Mouse (Mus musculus) forebrain, embryonic 16.5 days (tissue): ENCODE measurements at regions not wholly inside any gene's neighbourhood (a gene's known extent, or its start where the extent isn't known, plus 50 kb on each side); places are given as distances from the start of the nearest gene placed in this dataset.
A peak's percentile ranks its signal among the peaks of the same experiment; 100 is the strongest.

ENCODE experiments used
- ATAC-seq: fragments of 200-750 bp; cut with Nextera tagmentation; 2 replicates; pipeline ENCODE4 v1.8.0; 2017; ENCODE audit warnings: mild to moderate bottlenecking, moderate library complexity
- H3K27ac ChIP-seq: fragments of 300-500 bp; sonication (generic); 2 replicates; pipeline ENCODE4 v1.5.1; 2014; ENCODE audit warnings: low read length, control low read depth
- H3K27me3 ChIP-seq: fragments of 300-500 bp; sonication (generic); replicated peaks from 2 replicates; pipeline ENCODE4 v1.6.1; 2014; ENCODE audit warnings: low read length; ENCODE audit not compliant: control insufficient read depth, insufficient read depth
- H3K36me3 ChIP-seq: fragments of 300-500 bp; sonication (generic); 2 replicates; pipeline ENCODE4 v1.6.1; 2014; ENCODE audit not compliant: control insufficient read depth, insufficient read depth
- H3K4me1 ChIP-seq: fragments of 300-500 bp; sonication (generic); replicated peaks from 2 replicates; pipeline ENCODE4 v1.6.1; 2014; ENCODE audit warnings: low read length; ENCODE audit not compliant: control insufficient read depth, insufficient read depth
- H3K4me2 ChIP-seq: fragments of 300-500 bp; sonication (generic); 2 replicates; pipeline ENCODE4 v1.6.1; 2014; ENCODE audit warnings: mild to moderate bottlenecking, low read length, control low read depth
- H3K4me3 ChIP-seq: fragments of 300-500 bp; sonication (generic); replicated peaks from 2 replicates; pipeline ENCODE4 v1.5.1; 2014; ENCODE audit warnings: mild to moderate bottlenecking, low read length, control low read depth
- H3K9ac ChIP-seq: fragments of 300-500 bp; sonication (generic); replicated peaks from 2 replicates; pipeline ENCODE4 v1.6.1; 2014; ENCODE audit warnings: low read depth, low read length, control low read depth
- H3K9me3 ChIP-seq: fragments of 300-500 bp; sonication (generic); 2 replicates; pipeline ENCODE4 v1.6.1; 2016; ENCODE audit warnings: low read length; ENCODE audit not compliant: control insufficient read depth
- WGBS: fragments of 180-500 bp; shearing (Covaris S2); extraction: QIAGEN DNeasy Blood & Tissue Kit; methylation state at CpG from one replicate; pipeline ENCODE4 v1.1.7; 2014; 5-methylcytosine and 5-hydroxymethylcytosine counted together

- 85% methylated on average over 3 of the region's 3 CpGs for WGBS
- ATAC-seq = no peak
- Histone ChIP-seq H3K4me1 (no peaks in the 10 kb centered on the region), H3K9me3 (no peaks in the 10 kb centered on the region), H3K36me3 (no peaks in the 10 kb centered on the region), H3K4me3 (no peak overlapping the region), H3K27me3 (no peaks in the 10 kb centered on the region), H3K4me2 (no peak overlapping the region), H3K27ac (no peak overlapping the region), H3K9ac (no peak overlapping the region)
Measured at GRCm38 (mm10) chr10:17295157-17295556, 427.9 kb upstream of the Cited2 start.

- H3K4me1 ChIP-seq = no peaks in the 10 kb centered on the region
- no peak overlapping the region for H3K4me3 ChIP-seq
- H3K27me3 ChIP-seq = no peaks in the 10 kb centered on the region
- no peak overlapping the region for H3K4me2 ChIP-seq
- no peak overlapping the region for H3K9ac ChIP-seq
- no peaks in the 10 kb centered on the region for H3K36me3 ChIP-seq
- H3K9me3 ChIP-seq = no peaks in the 10 kb centered on the region
- 31% methylated on average over 6 of the region's 6 CpGs for WGBS
- no peak for ATAC-seq
- no peak overlapping the region for H3K27ac ChIP-seq
Measured at GRCm38 (mm10) chr10:17299600-17299999, 423.4 kb upstream of the Cited2 start.

GRCm38 (mm10) chr10:17326724-17327123 is 396.3 kb upstream of the Cited2 start:
- H3K36me3 ChIP-seq = no peaks in the 10 kb centered on the region
- peaks cover 12% of the 10 kb centered on the region for H3K4me1 ChIP-seq
- 91% methylated on average over 3 of the region's 3 CpGs for WGBS
- ATAC-seq = no peak
- no peak overlapping the region for H3K4me3 ChIP-seq
- no peaks in the 10 kb centered on the region for H3K27me3 ChIP-seq
- H3K9me3 ChIP-seq = no peaks in the 10 kb centered on the region
- no peak overlapping the region for H3K27ac ChIP-seq
- H3K4me2 ChIP-seq = no peak overlapping the region
- H3K9ac ChIP-seq = no peak overlapping the region

GRCm38 (mm10) chr10:17330904-17331606 is 392.0 kb upstream of the Cited2 start:
- peak overlapping the region; percentile 85 for H3K27ac ChIP-seq
- peak overlapping the region; percentile 52 for H3K4me2 ChIP-seq
- H3K9ac ChIP-seq = peak overlapping the region; percentile 58
- H3K27me3 ChIP-seq = no peaks in the 10 kb centered on the region
- 1% methylated on average over 6 of the region's 6 CpGs for whole genome bisulfite sequencing
- peak; percentile 88 for ATAC-seq
- H3K9me3 ChIP-seq = no peaks in the 10 kb centered on the region
- peak overlapping the region; percentile 34 for H3K4me3 ChIP-seq
- peaks cover 21% of the 10 kb centered on the region for H3K4me1 ChIP-seq
- no peaks in the 10 kb centered on the region for H3K36me3 ChIP-seq

GRCm38 (mm10) chr10:17331607-17332008 is 391.4 kb upstream of the Cited2 start:
- Histone ChIP-seq H3K9ac (peak overlapping the region; percentile 58), H3K4me1 (peaks cover 21% of the 10 kb centered on the region), H3K4me2 (peak overlapping the region; percentile 52), H3K27ac (peak overlapping the region; percentile 85), H3K9me3 (no peaks in the 10 kb centered on the region), H3K36me3 (no peaks in the 10 kb centered on the region), H3K4me3 (peak overlapping the region; percentile 34), H3K27me3 (no peaks in the 10 kb centered on the region)
- under 1% methylated on average over 7 of the region's 7 CpGs for WGBS
- ATAC-seq = peak; percentile 83

GRCm38 (mm10) chr10:17332025-17332767 is 390.8 kb upstream of the Cited2 start:
- ATAC-seq = peak; percentile 14

GRCm38 (mm10) chr10:17332986-17333385 is 390.0 kb upstream of the Cited2 start:
- Histone ChIP-seq H3K9ac (no peak overlapping the region), H3K4me2 (no peak overlapping the region), H3K36me3 (no peaks in the 10 kb centered on the region), H3K4me1 (peaks cover 21% of the 10 kb centered on the region), H3K27me3 (no peaks in the 10 kb centered on the region), H3K27ac (no peak overlapping the region), H3K9me3 (no peaks in the 10 kb centered on the region), H3K4me3 (no peak overlapping the region)
- WGBS = 26% methylated on average over 3 of the region's 3 CpGs
- ATAC-seq = no peak

More at GRCm38 (mm10) chr10:17332025-17332767, 390.8 kb upstream of the Cited2 start:
- Histone ChIP-seq H3K4me2 (peak overlapping the region; percentile 52), H3K9me3 (no peaks in the 10 kb centered on the region), H3K36me3 (no peaks in the 10 kb centered on the region), H3K27ac (peak overlapping the region; percentile 85), H3K4me1 (peaks cover 21% of the 10 kb centered on the region), H3K9ac (peak overlapping the region; percentile 58; the same call in 1 of the 2 replicates), H3K27me3 (no peaks in the 10 kb centered on the region), H3K4me3 (peak overlapping the region; percentile 34)
- WGBS = 6% methylated on average over 6 of the region's 6 CpGs

- Histone ChIP-seq H3K9me3 (no peaks in the 10 kb centered on the region), H3K9ac (no peak overlapping the region), H3K27ac (no peak overlapping the region), H3K36me3 (no peaks in the 10 kb centered on the region), H3K27me3 (no peaks in the 10 kb centered on the region), H3K4me1 (peaks cover 21% of the 10 kb centered on the region), H3K4me2 (no peak overlapping the region), H3K4me3 (no peak overlapping the region)
- WGBS = 9% methylated on average over 6 of the region's 6 CpGs
- ATAC-seq = no peak
Measured at GRCm38 (mm10) chr10:17333676-17334075, 389.3 kb upstream of the Cited2 start.

GRCm38 (mm10) chr10:17337217-17337616 is 385.8 kb upstream of the Cited2 start:
- Histone ChIP-seq H3K4me2 (no peak overlapping the region), H3K4me3 (no peak overlapping the region), H3K9ac (no peak overlapping the region), H3K27me3 (no peaks in the 10 kb centered on the region), H3K36me3 (no peaks in the 10 kb centered on the region), H3K4me1 (peaks cover 4% of the 10 kb centered on the region), H3K9me3 (no peaks in the 10 kb centered on the region), H3K27ac (no peak overlapping the region)
- ATAC-seq = 0 out of 2 replicates have a peak, but pooled peaks have one; percentile 49
- 74% methylated on average over 2 of the region's 2 CpGs for WGBS
